Mouse (Mus musculus) cerebellum, adult (tissue): ENCODE data around the gene Dhrs3.

ENCODE experiments used
- ATAC-seq: cut with Nextera tagmentation; 2 replicates; pipeline ENCODE4 v1.9.2; 2017; ENCODE audit warnings: mild to moderate bottlenecking, moderate library complexity, mixed read lengths; ENCODE audit not compliant: insufficient number of reproducible peaks, low FRiP score, low TSS enrichment

The Dhrs3 gene

DNA sequence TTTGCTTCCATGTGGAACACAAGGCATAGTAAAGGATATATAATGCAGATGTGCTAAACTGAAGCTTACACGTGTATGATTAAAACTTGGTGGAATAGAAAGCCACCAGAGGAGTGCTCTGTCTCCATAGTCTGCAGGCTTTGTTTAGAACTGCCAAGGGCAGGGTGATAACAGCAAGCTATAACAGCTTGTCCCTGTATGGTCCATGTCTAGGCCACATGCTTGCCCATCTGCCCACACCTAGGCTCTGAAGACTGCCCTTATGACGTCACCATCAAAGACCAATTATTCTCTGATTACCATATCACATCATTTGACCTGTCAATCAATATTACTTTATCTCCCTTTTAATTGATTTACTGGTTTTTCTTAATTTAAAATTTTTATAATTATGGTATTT is 72.6 kb downstream of the Dhrs3 start:
- ATAC-seq = no peak

- no peak for ATAC-seq
Measured at GRCm38 (mm10) chr4:144968371-144968770, 75.7 kb downstream of the Dhrs3 start.

GRCm38 (mm10) chr4:144969030-144969429 is 76.4 kb downstream of the Dhrs3 start:
- ATAC-seq = no peak

DNA sequence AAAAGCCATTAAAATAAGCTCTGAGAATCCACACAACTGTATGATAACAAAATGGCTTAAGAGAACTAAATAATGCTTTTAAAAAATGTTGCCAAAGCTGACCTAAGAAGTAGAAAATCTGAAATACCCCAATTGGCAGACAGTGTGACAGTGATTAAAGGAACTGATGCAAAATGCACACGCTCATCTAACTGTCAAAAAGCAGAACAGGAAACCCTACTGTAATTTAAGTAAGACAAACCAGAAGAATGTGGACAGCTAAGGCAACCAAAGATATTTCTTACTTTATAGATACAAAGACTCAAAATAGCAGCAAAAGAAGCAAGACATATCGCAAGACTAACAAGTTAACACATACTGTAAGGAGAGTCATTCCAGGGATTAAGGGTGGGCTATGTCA is 78.4 kb downstream of the Dhrs3 start:
- no peak for ATAC-seq

- ATAC-seq = peak; percentile 73
Measured at GRCm38 (mm10) chr4:144972948-144973720, 80.5 kb downstream of the Dhrs3 start.

GRCm38 (mm10) chr4:144974458-144974857 is 81.8 kb downstream of the Dhrs3 start:
- ATAC-seq = no peak

DNA sequence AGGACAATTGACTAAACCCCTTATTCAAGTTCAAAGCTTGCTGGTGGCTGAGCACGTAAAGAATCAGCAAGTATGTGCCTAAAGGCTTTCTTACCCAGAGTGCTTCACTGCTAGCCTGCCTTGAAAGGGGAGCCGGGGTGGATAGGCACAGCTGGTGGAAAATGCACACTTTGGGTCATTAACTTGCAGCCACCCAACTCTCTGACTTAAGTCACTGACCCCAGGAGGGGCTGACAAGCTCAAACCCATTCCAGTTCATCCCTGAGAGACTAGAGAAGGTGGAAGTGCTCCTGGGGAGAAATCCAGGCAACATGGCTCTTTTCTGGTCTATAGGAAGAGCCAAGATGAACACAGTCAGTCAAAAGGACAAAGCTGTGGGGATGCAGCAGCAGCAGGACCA is 82.9 kb downstream of the Dhrs3 start:
- ATAC-seq = no peak

DNA sequence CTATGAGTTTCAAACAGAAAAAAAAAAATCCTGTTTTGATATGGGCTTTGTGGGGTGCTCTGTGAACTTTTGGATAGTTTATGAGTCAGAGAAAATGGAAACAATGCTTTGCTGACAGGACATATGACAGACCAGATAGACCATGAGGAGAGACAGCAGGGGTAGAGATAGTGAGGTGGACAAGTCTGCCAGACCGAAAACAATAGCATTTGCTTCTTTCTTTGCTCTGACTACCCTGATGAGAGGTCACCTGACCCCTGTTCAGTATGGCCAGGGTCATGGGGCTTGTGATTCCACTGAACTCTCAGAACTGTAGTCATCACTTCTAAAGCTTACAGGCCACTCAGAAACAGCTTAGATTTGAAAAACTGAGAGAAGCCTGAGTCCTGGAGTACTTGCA is 84.4 kb downstream of the Dhrs3 start:
- no peak for ATAC-seq
